Mouse (Mus musculus) sigmoid colon, adult 10 weeks (tissue): ENCODE results near the gene Zfyve21. TPM values are rescaled to one million over a fixed set of nuclear protein-coding genes. Genes with fewer than 3 reads are reported as not detected.

Source experiments
- polyA plus RNA-seq: library from polyadenylated mRNA; stranded (reverse); fragments of 350-450 nt; fragmentation: Illumina TruSeq; extraction: RNeasy Lipid Tissue Mini Kit (QIAGEN cat#74804); gene quantifications from one replicate; pipeline ENCODE4 v1.2.3, GENCODE M21; 2014; ENCODE audit warnings: low read depth, low replicate concordance

Zfyve21 gene
- polyA plus RNA-seq = 11.1 TPM

DNA sequence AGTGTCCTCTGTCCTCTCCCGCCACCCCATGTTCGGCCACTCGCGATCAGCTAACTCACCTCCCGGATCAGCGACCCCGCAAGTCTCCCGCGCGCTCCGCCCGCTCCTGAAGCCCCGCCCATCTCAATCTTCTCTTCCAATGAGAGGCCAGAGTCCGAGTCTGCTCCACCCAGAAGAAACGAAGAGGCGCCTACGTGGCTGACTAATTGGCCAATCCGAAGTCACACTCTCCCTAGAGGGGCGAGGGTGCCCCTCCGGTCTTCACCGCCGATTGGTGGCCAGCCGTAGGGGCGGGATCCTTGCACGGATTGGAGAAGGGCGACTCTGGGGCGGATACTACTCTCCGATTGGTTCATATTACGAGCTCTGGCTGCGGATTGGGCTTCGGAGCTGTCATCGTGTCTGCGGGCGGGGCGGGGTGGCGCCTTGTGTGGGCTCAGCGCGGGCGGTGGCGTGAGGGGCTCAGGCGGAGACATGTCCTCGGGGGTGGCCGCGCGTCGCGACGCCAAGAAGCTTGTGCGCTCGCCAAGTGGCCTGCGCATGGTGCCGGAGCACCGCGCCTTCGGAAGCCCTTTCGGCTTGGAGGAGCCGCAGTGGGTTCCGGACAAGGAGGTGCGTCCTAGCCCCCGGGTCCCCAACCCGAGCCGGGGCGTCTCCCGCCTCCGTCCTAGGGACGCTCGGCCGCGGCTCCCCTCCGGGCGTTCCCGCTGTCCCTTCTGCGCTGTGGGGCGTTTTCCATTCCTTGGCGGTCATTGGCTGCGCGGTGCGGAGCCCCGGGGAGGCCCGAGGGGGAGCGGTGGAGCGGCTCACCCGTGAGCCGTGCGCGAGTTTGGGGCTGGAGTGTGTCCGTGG lies at the start of gene Zfyve21, which contains the start of gene Xrcc3:
Gene Zfyve21, plus strand, starts transcription at position 405 of the 852 bp plus-strand sequence.
Gene Xrcc3, minus strand, starts transcription at position 108 of the 852 bp plus-strand sequence.

Other genes with a start within 250 kb of the Zfyve21 start
- 216 TPM for gene Mark3, start 239.6 kb upstream of the Zfyve21 start, polyA plus RNA-seq
- gene Ckb, start 141.8 kb upstream of the Zfyve21 start, polyA plus RNA-seq = 2.5 TPM
- gene Trmt61a, start 136.1 kb upstream of the Zfyve21 start, polyA plus RNA-seq = not detected
- 18.2 TPM for gene Bag5, start 100.9 kb upstream of the Zfyve21 start, polyA plus RNA-seq
- gene Apopt1, start 100.9 kb upstream of the Zfyve21 start, polyA plus RNA-seq = 16.6 TPM
- 9.2 TPM for gene Klc1, start 55.3 kb upstream of the Zfyve21 start, polyA plus RNA-seq
- 0.69 TPM for gene Xrcc3, start 297 bp upstream of the Zfyve21 start, polyA plus RNA-seq
- 7.2 TPM for gene Ppp1r13b, start 93.9 kb downstream of the Zfyve21 start, polyA plus RNA-seq
- gene Atp5mpl, start 152.8 kb downstream of the Zfyve21 start, polyA plus RNA-seq = 1,237 TPM
- gene Tdrd9, start 157.4 kb downstream of the Zfyve21 start, polyA plus RNA-seq = not detected
- not detected for gene Rd3l, start 167.1 kb downstream of the Zfyve21 start, polyA plus RNA-seq